Mouse (Mus musculus): ENCODE data around the gene Inpp4a. TPM values are rescaled to one million over a fixed set of nuclear protein-coding genes. Genes with fewer than 3 reads are reported as not detected.
A peak's percentile ranks its signal among the peaks of the same experiment; 100 is the strongest.

The Inpp4a gene
- polyA plus RNA-seq, 1 experiment from 2014 or later, result 14.1 TPM

DNA sequence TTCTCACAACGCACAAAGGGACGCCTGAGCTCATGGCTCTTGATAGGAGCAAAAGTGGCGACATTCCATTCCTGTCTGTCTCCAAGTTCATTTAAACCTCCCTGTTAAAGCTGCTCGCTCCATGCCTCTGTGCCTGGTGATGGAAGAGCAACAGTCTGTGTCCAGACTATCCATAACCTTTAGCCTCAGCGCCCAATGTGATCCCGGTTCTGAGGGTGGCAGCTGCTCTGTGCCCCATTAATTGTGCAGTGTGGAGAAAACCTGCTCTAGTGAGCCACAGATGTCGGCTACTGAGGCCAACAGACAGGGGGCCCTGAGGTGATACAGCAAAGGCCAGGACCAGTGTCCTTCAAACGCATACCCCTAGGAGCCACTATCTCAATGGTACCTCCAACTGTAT lies 100.1 kb downstream of the Inpp4a start:
- Histone ChIP-seq H3K27ac (ENCODE audit: low read depth) (no peak overlapping the region), H3K9ac (ENCODE audit: low read length) (no peak overlapping the region), H3K4me3 (ENCODE audit: low read depth, low read length) (no peak overlapping the region), H3K4me1 (replicated peaks; ENCODE audit: control insufficient read depth, insufficient read depth, low read length) (peaks cover 14% of the 10 kb centered on the region), H3K36me3 (ENCODE audit: control insufficient read depth, insufficient read depth, low read length) (no peaks in the 10 kb centered on the region), H3K4me2 (ENCODE audit: low read length) (no peak overlapping the region), H3K9me3 (ENCODE audit: control insufficient read depth, low read length) (no peaks in the 10 kb centered on the region), H3K27me3 (replicated peaks; ENCODE audit: control insufficient read depth, insufficient read depth, low read length) (no peaks in the 10 kb centered on the region)
- 56% methylated on average over 8 of the region's 8 CpGs for WGBS
- DNase-seq (ENCODE audit: low spot score) (no peak), ATAC-seq (replicated peaks; ENCODE audit: low FRiP score, low TSS enrichment, low read depth) (no peak)

DNA sequence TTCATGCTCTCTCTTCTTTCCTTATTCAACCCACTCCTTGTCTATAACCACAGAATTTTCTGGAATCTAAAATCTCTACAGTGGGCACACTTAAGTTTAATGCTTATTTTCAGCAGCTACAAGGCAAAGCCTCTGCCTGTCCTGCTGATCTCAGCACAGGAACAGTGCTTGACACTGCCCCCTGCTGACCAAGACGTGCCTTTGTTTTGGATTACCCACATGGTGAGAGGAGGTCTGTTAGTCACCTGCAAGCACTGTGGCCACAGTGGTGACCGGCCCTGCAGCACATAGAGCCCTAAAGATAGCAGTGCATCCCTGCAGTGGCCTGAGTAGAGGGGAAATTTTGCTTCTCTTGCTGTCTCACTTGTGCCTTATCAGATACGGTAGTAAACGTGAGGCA lies 102.0 kb downstream of the Inpp4a start:
- peak; percentile 71 for DNase-seq (ENCODE audit: low spot score)
- no peak for ATAC-seq (replicated peaks; ENCODE audit: low FRiP score, low TSS enrichment, low read depth)
- H3K27ac ChIP-seq (ENCODE audit: low read depth), result no peak overlapping the region
- WGBS, result 60% methylated on average over 4 of the region's 4 CpGs
- no peak overlapping the region for H3K4me2 ChIP-seq (ENCODE audit: low read length)
- no peak overlapping the region for H3K4me3 ChIP-seq (ENCODE audit: low read depth, low read length)
- no peak overlapping the region for H3K9ac ChIP-seq (ENCODE audit: low read length)
- peaks cover 14% of the 10 kb centered on the region for H3K4me1 ChIP-seq (replicated peaks; ENCODE audit: control insufficient read depth, insufficient read depth, low read length)
- no peaks in the 10 kb centered on the region for H3K27me3 ChIP-seq (replicated peaks; ENCODE audit: control insufficient read depth, insufficient read depth, low read length)
- no peaks in the 10 kb centered on the region for H3K9me3 ChIP-seq (ENCODE audit: control insufficient read depth, low read length)
- no peaks in the 10 kb centered on the region for H3K36me3 ChIP-seq (ENCODE audit: control insufficient read depth, insufficient read depth, low read length)

DNA sequence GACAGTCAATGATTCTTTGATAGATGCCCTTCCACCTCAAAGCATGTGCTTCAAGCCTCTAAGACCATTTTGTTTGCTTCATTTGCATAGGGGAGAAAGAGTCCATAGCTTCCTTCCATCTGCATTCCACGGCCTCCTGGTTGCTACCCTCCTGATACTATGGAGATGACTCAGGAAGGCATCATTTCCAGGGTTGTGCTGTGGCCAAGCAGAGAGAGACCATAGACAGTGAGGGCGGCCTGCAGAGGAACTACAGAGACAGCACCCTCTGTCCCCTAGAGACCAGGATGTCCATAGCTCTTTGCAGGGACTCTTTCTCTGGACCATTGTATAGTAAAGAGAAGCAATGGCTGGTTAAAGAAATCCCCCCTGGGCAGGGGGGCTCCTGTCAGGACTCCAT lies 105.5 kb downstream of the Inpp4a start:
- H3K9ac ChIP-seq (ENCODE audit: low read length), result no peak overlapping the region

DNA sequence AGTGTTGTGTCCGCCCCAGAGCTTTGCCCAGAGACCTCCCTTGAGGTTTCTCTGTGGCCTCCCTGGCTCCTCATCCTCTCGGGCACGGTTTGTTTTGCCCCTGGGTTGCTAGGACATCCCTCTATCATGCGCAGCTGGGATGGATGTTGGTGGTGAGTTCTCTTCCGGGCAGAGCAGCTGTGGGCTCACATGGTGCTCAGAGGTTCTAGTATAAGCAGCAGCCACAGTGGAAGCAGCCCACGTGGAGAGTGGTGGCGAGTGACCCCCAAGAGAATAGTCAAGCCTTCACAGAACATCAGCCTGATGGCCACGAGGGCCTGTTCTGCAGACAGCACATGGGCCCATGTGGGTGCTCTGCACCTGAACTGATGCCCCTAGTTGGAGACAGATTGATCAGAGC lies 107.6 kb downstream of the Inpp4a start:
- no peak for DNase-seq (ENCODE audit: low spot score)
- no peak overlapping the region for H3K4me2 ChIP-seq (ENCODE audit: low read length)
- H3K27ac ChIP-seq (ENCODE audit: low read depth), result no peak overlapping the region

More for the DNA sequence above, 105.5 kb downstream of the Inpp4a start:
- ATAC-seq (replicated peaks; ENCODE audit: low FRiP score, low TSS enrichment, low read depth) (no peak), DNase-seq (ENCODE audit: low spot score) (no peak)
- H3K4me3 ChIP-seq (ENCODE audit: low read depth, low read length), result no peak overlapping the region
- H3K9me3 ChIP-seq (ENCODE audit: control insufficient read depth, low read length), result no peaks in the 10 kb centered on the region
- no peak overlapping the region for H3K4me2 ChIP-seq (ENCODE audit: low read length)
- no peaks in the 10 kb centered on the region for H3K27me3 ChIP-seq (replicated peaks; ENCODE audit: control insufficient read depth, insufficient read depth, low read length)
- no peak overlapping the region for H3K27ac ChIP-seq (ENCODE audit: low read depth)
- WGBS, result 84% methylated on average over 2 of the region's 2 CpGs
- H3K4me1 ChIP-seq (replicated peaks; ENCODE audit: control insufficient read depth, insufficient read depth, low read length), result no peaks in the 10 kb centered on the region
- no peaks in the 10 kb centered on the region for H3K36me3 ChIP-seq (ENCODE audit: control insufficient read depth, insufficient read depth, low read length)

DNA sequence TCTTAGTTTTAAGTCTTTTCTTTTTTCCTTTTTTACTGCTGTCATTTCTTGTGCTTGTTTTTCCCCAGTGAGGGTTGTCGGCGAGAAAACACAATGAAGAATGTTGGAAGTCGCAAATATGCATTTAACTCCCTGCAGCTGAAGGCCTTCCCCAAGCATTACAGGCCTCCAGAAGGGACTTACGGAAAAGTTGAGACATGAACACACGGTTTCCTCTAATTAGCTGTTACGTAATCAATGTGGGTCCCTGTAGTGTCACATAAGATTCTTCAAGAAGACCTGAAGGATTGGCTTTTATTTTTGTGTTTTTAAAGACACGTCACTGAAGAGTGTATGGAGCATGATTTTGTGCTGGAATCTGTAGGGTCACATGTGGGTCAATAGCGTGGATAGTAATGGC lies 108.4 kb downstream of the Inpp4a start:
- ATAC-seq (replicated peaks; ENCODE audit: low FRiP score, low TSS enrichment, low read depth) (no peak), DNase-seq (ENCODE audit: low spot score) (no peak)
- H3K4me1 ChIP-seq (replicated peaks; ENCODE audit: control insufficient read depth, insufficient read depth, low read length), result no peaks in the 10 kb centered on the region
- H3K9me3 ChIP-seq (ENCODE audit: control insufficient read depth, low read length), result no peaks in the 10 kb centered on the region
- no peaks in the 10 kb centered on the region for H3K27me3 ChIP-seq (replicated peaks; ENCODE audit: control insufficient read depth, insufficient read depth, low read length)
- no peaks in the 10 kb centered on the region for H3K36me3 ChIP-seq (ENCODE audit: control insufficient read depth, insufficient read depth, low read length)
- no peak overlapping the region for H3K27ac ChIP-seq (ENCODE audit: low read depth)
- H3K4me3 ChIP-seq (ENCODE audit: low read depth, low read length), result no peak overlapping the region
- WGBS, result 86% methylated on average over 8 of the region's 8 CpGs
- H3K4me2 ChIP-seq (ENCODE audit: low read length), result no peak overlapping the region
- H3K9ac ChIP-seq (ENCODE audit: low read length), result no peak overlapping the region

More for the DNA sequence above, 107.6 kb downstream of the Inpp4a start:
- no peak for ATAC-seq (replicated peaks; ENCODE audit: low FRiP score, low TSS enrichment, low read depth)
- Histone ChIP-seq H3K9ac (ENCODE audit: low read length) (no peak overlapping the region), H3K9me3 (ENCODE audit: control insufficient read depth, low read length) (no peaks in the 10 kb centered on the region), H3K4me3 (ENCODE audit: low read depth, low read length) (no peak overlapping the region), H3K4me1 (replicated peaks; ENCODE audit: control insufficient read depth, insufficient read depth, low read length) (no peaks in the 10 kb centered on the region), H3K27me3 (replicated peaks; ENCODE audit: control insufficient read depth, insufficient read depth, low read length) (no peaks in the 10 kb centered on the region), H3K36me3 (ENCODE audit: control insufficient read depth, insufficient read depth, low read length) (no peaks in the 10 kb centered on the region)
- WGBS, result 81% methylated on average over 8 of the region's 8 CpGs

DNA sequence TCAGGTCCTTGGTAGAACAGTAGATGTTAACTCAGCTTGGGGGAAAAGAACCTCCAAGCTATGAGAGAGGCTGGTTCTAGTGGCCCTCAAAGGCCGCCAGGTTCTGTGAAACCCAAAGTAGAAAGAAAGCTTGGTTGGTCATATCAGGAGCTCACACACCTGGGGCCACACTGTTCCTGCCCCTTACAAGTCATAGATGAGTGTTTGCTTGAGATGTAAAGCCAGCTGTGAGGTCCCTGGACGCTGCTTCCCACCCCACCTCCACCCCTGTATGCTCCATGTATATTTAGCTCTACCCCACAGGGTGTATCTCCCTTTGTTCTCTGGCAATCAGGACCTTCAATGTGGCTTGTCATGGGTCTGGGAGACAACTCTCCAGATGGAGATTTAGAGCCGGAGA lies 109.0 kb downstream of the Inpp4a start:
- H3K4me2 ChIP-seq (ENCODE audit: low read length), result no peak overlapping the region
- DNase-seq (ENCODE audit: low spot score), result no peak
- no peak for ATAC-seq (replicated peaks; ENCODE audit: low FRiP score, low TSS enrichment, low read depth)
- no peak overlapping the region for H3K4me3 ChIP-seq (ENCODE audit: low read depth, low read length)
- no peaks in the 10 kb centered on the region for H3K27me3 ChIP-seq (replicated peaks; ENCODE audit: control insufficient read depth, insufficient read depth, low read length)
- no peaks in the 10 kb centered on the region for H3K4me1 ChIP-seq (replicated peaks; ENCODE audit: control insufficient read depth, insufficient read depth, low read length)
- H3K27ac ChIP-seq (ENCODE audit: low read depth), result no peak overlapping the region
- no peak overlapping the region for H3K9ac ChIP-seq (ENCODE audit: low read length)
- no peaks in the 10 kb centered on the region for H3K9me3 ChIP-seq (ENCODE audit: control insufficient read depth, low read length)
- WGBS, result 77% methylated on average over 3 of the region's 3 CpGs
- H3K36me3 ChIP-seq (ENCODE audit: control insufficient read depth, insufficient read depth, low read length), result no peaks in the 10 kb centered on the region

DNA sequence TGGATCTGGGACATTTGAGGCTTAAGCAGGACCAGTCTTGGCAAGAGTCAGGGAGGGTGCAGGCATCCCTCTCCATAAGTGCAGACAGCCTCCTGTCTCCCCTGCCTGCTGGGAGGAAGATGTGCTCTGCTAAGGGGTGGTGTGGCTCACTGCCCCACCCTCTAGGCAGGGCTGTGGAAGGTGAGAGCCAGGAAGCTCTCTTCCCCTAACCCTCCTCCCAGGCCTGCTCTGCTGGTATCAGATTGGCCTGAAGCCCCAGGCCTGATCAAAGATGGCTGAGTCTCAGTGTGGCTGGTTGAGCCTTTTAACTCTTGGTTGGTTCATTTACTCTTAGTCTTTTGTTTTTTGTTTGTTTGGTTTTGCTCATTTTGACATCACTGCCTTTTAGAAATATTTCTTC lies 110.0 kb downstream of the Inpp4a start:
- no peak overlapping the region for H3K4me2 ChIP-seq (ENCODE audit: low read length)
- H3K27ac ChIP-seq (ENCODE audit: low read depth), result no peak overlapping the region
- ATAC-seq (replicated peaks; ENCODE audit: low FRiP score, low TSS enrichment, low read depth) (no peak), DNase-seq (ENCODE audit: low spot score) (no peak)
- H3K9me3 ChIP-seq (ENCODE audit: control insufficient read depth, low read length), result no peaks in the 10 kb centered on the region
- no peak overlapping the region for H3K9ac ChIP-seq (ENCODE audit: low read length)
- H3K4me3 ChIP-seq (ENCODE audit: low read depth, low read length), result no peak overlapping the region
- H3K4me1 ChIP-seq (replicated peaks; ENCODE audit: control insufficient read depth, insufficient read depth, low read length), result no peaks in the 10 kb centered on the region
- no peaks in the 10 kb centered on the region for H3K36me3 ChIP-seq (ENCODE audit: control insufficient read depth, insufficient read depth, low read length)
- H3K27me3 ChIP-seq (replicated peaks; ENCODE audit: control insufficient read depth, insufficient read depth, low read length), result no peaks in the 10 kb centered on the region

DNA sequence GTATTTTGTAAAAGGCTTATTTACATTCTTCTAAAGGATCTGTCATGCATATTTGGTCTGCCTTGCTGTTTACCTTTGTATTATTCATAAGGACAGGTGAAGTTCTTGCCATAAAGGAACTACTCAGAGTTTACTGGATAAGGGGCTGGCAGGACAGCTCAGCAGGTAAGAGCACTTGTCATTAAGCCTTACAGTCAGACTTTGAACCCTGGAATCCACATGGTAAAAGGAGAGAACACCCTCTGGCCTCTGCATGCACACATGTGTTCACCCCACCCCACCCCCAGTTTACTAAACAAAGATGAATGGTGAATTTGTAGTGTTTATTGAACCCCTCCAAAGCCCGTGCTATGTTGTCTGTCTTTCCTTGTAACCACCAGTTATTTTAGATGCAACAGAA lies 115.7 kb downstream of the Inpp4a start:
- Histone ChIP-seq H3K36me3 (ENCODE audit: control insufficient read depth, insufficient read depth, low read length) (peaks cover 21% of the 10 kb centered on the region), H3K4me1 (replicated peaks; ENCODE audit: control insufficient read depth, insufficient read depth, low read length) (no peaks in the 10 kb centered on the region), H3K27ac (ENCODE audit: low read depth) (no peak overlapping the region), H3K27me3 (replicated peaks; ENCODE audit: control insufficient read depth, insufficient read depth, low read length) (no peaks in the 10 kb centered on the region), H3K9me3 (ENCODE audit: control insufficient read depth, low read length) (no peaks in the 10 kb centered on the region), H3K4me2 (ENCODE audit: low read length) (no peak overlapping the region), H3K9ac (ENCODE audit: low read length) (no peak overlapping the region), H3K4me3 (ENCODE audit: low read depth, low read length) (no peak overlapping the region)
- no peak for ATAC-seq (replicated peaks; ENCODE audit: low FRiP score, low TSS enrichment, low read depth)
- 71% methylated on average over 1 of the region's 1 CpGs for WGBS
- no peak for DNase-seq (ENCODE audit: low spot score)

DNA sequence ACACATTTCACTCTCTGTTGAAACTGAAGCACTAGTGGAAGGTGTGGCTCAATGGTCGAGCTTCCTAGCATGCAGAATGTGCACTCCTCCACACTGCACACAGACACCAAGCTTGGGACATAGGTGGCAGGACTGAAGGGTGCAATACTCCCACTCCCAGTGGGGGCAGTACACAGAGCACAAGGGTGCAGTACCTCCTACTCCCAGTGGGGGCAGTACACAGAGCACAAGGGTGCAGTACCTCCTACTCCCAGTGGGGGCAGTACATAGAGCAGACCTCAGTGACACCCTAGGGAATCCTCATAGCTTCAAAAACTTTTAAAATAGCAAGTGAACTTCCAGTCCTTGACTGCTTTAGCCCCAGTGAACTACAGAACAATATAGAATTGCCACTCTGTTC lies 119.8 kb downstream of the Inpp4a start:
- Histone ChIP-seq H3K36me3 (ENCODE audit: control insufficient read depth, insufficient read depth, low read length) (peaks cover 27% of the 10 kb centered on the region), H3K27me3 (replicated peaks; ENCODE audit: control insufficient read depth, insufficient read depth, low read length) (no peaks in the 10 kb centered on the region), H3K4me1 (replicated peaks; ENCODE audit: control insufficient read depth, insufficient read depth, low read length) (no peaks in the 10 kb centered on the region), H3K4me3 (ENCODE audit: low read depth, low read length) (no peak overlapping the region), H3K9ac (ENCODE audit: low read length) (no peak overlapping the region), H3K9me3 (ENCODE audit: control insufficient read depth, low read length) (peaks cover 9% of the 10 kb centered on the region; the same call in 1 of the 2 replicates), H3K27ac (ENCODE audit: low read depth) (no peak overlapping the region), H3K4me2 (ENCODE audit: low read length) (no peak overlapping the region)
- ATAC-seq (replicated peaks; ENCODE audit: low FRiP score, low TSS enrichment, low read depth) (peak; percentile 68; the same call in 1 of the 2 replicates), DNase-seq (ENCODE audit: low spot score) (no peak)
- 93% methylated on average over 1 of the region's 1 CpGs for WGBS
